Mouse (Mus musculus) liver, postnatal 0 days (tissue): ENCODE data around the gene Spn.

ENCODE experiments used
- CTCF ChIP-seq: sonication (generic); IDR thresholded peaks from 2 replicates; pipeline ENCODE4 v1.5.1; 2016; ENCODE audit warnings: antibody characterized with exemption, low read depth
- EP300 ChIP-seq: IDR thresholded peaks from 2 replicates; pipeline ENCODE4 v1.6.1; 2016; ENCODE audit warnings: antibody characterized with exemption, low read depth, mild to moderate bottlenecking

DNA sequence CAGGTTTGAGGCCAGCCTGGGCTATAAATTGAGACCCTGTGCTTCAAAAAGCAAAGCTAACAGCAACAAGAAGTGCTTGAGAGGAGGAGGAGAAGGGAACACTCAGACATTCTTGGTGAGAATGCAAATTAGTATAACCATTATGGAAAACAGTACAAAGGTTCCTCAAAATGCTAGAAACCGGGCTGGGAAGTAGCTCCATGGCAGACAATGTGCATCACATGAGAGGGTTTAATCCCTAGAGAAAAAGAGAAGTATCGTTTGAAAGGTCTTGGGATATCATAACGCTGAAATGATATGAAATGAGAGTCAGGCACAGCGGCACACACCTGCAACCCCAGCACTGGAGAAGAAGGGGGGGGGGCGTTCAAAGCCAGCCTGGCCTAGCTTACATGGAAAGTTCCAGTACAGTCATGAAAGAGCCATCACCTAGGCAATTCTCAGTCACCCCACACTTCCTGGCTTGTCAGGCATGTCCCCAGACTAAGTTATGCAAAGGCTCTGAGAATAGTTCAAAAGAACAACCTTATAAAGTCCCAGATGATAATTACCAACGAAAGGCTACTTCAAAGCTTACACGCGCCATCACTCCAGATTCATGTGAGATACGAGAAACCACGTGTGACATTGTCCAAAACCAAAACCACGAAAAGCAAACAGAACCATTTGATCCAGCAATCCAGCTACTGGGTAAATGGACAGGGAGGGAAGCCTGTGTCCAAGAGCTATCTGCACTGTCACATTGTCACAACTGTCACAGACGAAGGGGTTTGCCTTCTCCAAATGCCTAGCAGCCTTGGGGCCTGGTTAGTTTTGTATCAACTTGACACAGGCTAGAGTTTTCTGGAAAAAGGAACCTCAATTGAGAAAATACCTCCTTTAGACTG, 28.2 kb upstream of the Spn start:
- TF ChIP-seq CTCF (no peak), EP300 (no peak)
